Mouse (Mus musculus) embryonic fibroblast, embryonic 13.5 days (primary cell): ENCODE data around the gene Ttc23.

Experiments
- CTCF ChIP-seq: IDR thresholded peaks from 2 replicates; pipeline ENCODE4 v1.5.1; 2011; ENCODE audit warnings: mild to moderate bottlenecking, control low read depth, low read length, moderate library complexity, borderline replicate concordance; ENCODE audit not compliant: insufficient read depth
- POLR2A ChIP-seq: IDR thresholded peaks from 2 replicates; pipeline ENCODE4 v1.6.1; 2011; ENCODE audit warnings: low read depth, mild to moderate bottlenecking, control low read depth, low read length, moderate library complexity

DNA sequence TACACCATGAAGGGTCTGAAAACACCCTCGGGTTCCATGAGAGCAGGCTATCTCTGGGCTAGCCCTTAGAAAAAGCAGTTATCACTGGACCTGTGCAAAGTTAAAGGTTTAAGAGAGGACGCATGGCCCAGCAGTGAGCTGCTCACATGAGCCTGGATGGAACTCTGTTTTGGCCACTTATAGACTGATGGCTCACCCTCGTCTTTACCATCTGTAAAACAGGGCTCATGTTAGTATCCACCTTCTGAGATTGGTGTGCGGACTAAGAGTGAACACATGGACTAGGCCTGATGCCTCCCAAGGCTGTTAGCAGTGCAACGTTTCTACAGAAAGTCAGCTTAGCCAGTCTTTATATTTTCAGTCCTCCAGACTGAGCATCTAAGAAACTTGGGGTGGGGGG, 109.4 kb downstream of the Ttc23 start:
- TF ChIP-seq CTCF (no peak), POLR2A (no peak)
